Comparison of ENCODE assay signal across 8 mouse cellular contexts in genomic region chr11:95384004-95384318, GRCm38 (mm10). TPM values are rescaled to one million over a fixed set of nuclear protein-coding genes. Genes with fewer than 3 reads are reported as not detected.
A peak's percentile ranks its signal among the peaks of the same experiment; 100 is the strongest.
DNase-seq lines count a peak whose midpoint lies in the region; ATAC-seq and TF ChIP-seq lines count a peak whose summit lies in the region.

No protein-coding gene starts in this region.

- H3K36me3 ChIP-seq in heart, embryonic 10.5 days, result peaks cover 39% of the 10 kb centered on the region
- peaks cover 24 to 29% of the 10 kb centered on the region in 2 experiments for H3K36me3 ChIP-seq in CH12.LX (replicated peaks in 1 of 2; ENCODE audit: control insufficient read depth in 1 of 2, insufficient read depth in 1 of 2, low read length in 1 of 2)
- H3K36me3 ChIP-seq in forebrain, embryonic 16.5 days (ENCODE audit: control insufficient read depth, insufficient read depth), result peaks cover 14% of the 10 kb centered on the region; the same call in 1 of the 2 replicates
- H3K36me3 ChIP-seq in liver, embryonic 15.5 days (replicated peaks), result peaks cover 71% of the 10 kb centered on the region

- H3K27ac ChIP-seq in heart, embryonic 10.5 days, result peak overlapping the region; percentile 99
- H3K27ac ChIP-seq in CH12.LX (ENCODE audit: insufficient read depth, low read depth), result no peak overlapping the region
- 0 out of 2 replicates have a peak overlapping the region, but pooled peaks have one; percentile 25 for H3K27ac ChIP-seq in forebrain, embryonic 16.5 days (ENCODE audit: low read length)
- peak overlapping the region; percentile 94 for H3K27ac ChIP-seq in liver, embryonic 15.5 days (replicated peaks)

- dilution Hi-C loops in CH12.LX (cut with MboI; ENCODE audit: extremely low pct_ligation_motif_present, extremely low pct_unique_long_range_greater_than_20kb, low sequenced_read_pairs), result no loop called here

- no peak for TF ChIP-seq POLR2A in CH12.LX (IDR thresholded peaks at IDR 0.05; ENCODE audit: low read depth, low read length)

- 37% methylated on average over 9 of the region's 9 CpGs for WGBS in heart, embryonic 10.5 days
- 35% methylated on average over 9 of the region's 9 CpGs for WGBS in forebrain, embryonic 16.5 days
- WGBS in liver, embryonic 15.5 days (ENCODE audit: insufficient replicate concordance), result 32% methylated on average over 9 of the region's 9 CpGs

- no peak for DNase-seq in heart, embryonic 10.5 days (ENCODE audit: low spot score)
- no peak for DNase-seq in heart, adult 8-10 months (ENCODE audit: low spot score)
- DNase-seq in CH12.LX (ENCODE audit: extremely low read depth), result no peak
- DNase-seq in cerebellum, postnatal 14 days, result no peak
- no peak for DNase-seq in urinary bladder, adult 18-20 months (ENCODE audit: low spot score in 2 of 2)
- no peak for DNase-seq in embryo, embryonic 10.5 days (ENCODE audit: low spot score)

- H3K79me2 ChIP-seq in CH12.LX (replicated peaks; ENCODE audit: control insufficient read depth, extremely low read depth, insufficient read depth, poor library complexity, severe bottlenecking), result peaks cover 14% of the 10 kb centered on the region

- no peak for TF ChIP-seq RAD21 in CH12.LX (IDR thresholded peaks at IDR 0.05; ENCODE audit: low read depth, low read length)

- TF ChIP-seq CTCF in CH12.LX (conservative IDR thresholded peaks at IDR 0.05 in 1 of 2, IDR thresholded peaks at IDR 0.05 in 1 of 2; ENCODE audit: low read depth in 2 of 2, low read length in 2 of 2), result no peak

- no peak for TF ChIP-seq EP300 in CH12.LX (IDR thresholded peaks at IDR 0.05; ENCODE audit: low read length)

- H3K27me3 ChIP-seq in heart, embryonic 10.5 days (ENCODE audit: insufficient read depth, poor library complexity, severe bottlenecking), result no peaks in the 10 kb centered on the region
- H3K27me3 ChIP-seq in CH12.LX (replicated peaks), result peaks cover 29% of the 10 kb centered on the region
- no peaks in the 10 kb centered on the region for H3K27me3 ChIP-seq in forebrain, embryonic 16.5 days (replicated peaks; ENCODE audit: control insufficient read depth, insufficient read depth, low read length)
- H3K27me3 ChIP-seq in liver, embryonic 15.5 days, result no peaks in the 10 kb centered on the region

- H3K9ac ChIP-seq in CH12.LX (ENCODE audit: insufficient read depth, low read depth), result no peak overlapping the region
- H3K9ac ChIP-seq in forebrain, embryonic 16.5 days (replicated peaks; ENCODE audit: low read depth, low read length), result peak overlapping the region; percentile 39
- H3K9ac ChIP-seq in liver, embryonic 15.5 days, result peak overlapping the region; percentile 86

- no peak; the same call in 1 of the 2 replicates for ATAC-seq in forebrain, embryonic 16.5 days
- no peak for ATAC-seq in liver, embryonic 15.5 days (ENCODE audit: insufficient read depth)

- in situ Hi-C loops in CH12.LX (cut with MboI; ENCODE audit: low pct_ligation_motif_present, low pct_unique_long_range_greater_than_20kb, low sequenced_read_pairs), result loop anchor here (25.0 kb wide), 1 partner anchor 278 kb away; the partner anchor contains the start of gene Phb

- peak overlapping the region; percentile 77 for H3K4me3 ChIP-seq in heart, embryonic 10.5 days
- peak overlapping the region in 2 of 3 experiments; percentile 2 to 8 for H3K4me3 ChIP-seq in CH12.LX (replicated peaks in 1 of 3; ENCODE audit: low read depth in 2 of 3, low read length in 2 of 3, poor library complexity in 1 of 3)
- peak overlapping the region; percentile 29 for H3K4me3 ChIP-seq in forebrain, embryonic 16.5 days (replicated peaks; ENCODE audit: low read length)
- H3K4me3 ChIP-seq in liver, embryonic 15.5 days (replicated peaks), result peak overlapping the region; percentile 89

- peak overlapping the region; percentile 14 for H3K4me2 ChIP-seq in CH12.LX (ENCODE audit: insufficient read depth, low read depth, poor library complexity, severe bottlenecking)
- peak overlapping the region; percentile 36 for H3K4me2 ChIP-seq in forebrain, embryonic 16.5 days (ENCODE audit: low read length)
- peak overlapping the region; percentile 77 for H3K4me2 ChIP-seq in liver, embryonic 15.5 days

- peaks cover 7% of the 10 kb centered on the region for H3K4me1 ChIP-seq in heart, embryonic 10.5 days
- peaks cover 3 to 17% of the 10 kb centered on the region in 2 experiments for H3K4me1 ChIP-seq in CH12.LX (ENCODE audit: control insufficient read depth in 1 of 2, insufficient read depth in 2 of 2)
- peaks cover 15% of the 10 kb centered on the region for H3K4me1 ChIP-seq in forebrain, embryonic 16.5 days (replicated peaks; ENCODE audit: control insufficient read depth, insufficient read depth, low read length)
- H3K4me1 ChIP-seq in liver, embryonic 15.5 days (replicated peaks), result peaks cover 42% of the 10 kb centered on the region

- H3K9me3 ChIP-seq in heart, embryonic 10.5 days, result no peaks in the 10 kb centered on the region
- no peaks in the 10 kb centered on the region for H3K9me3 ChIP-seq in CH12.LX (replicated peaks; ENCODE audit: low read length)
- no peaks in the 10 kb centered on the region for H3K9me3 ChIP-seq in forebrain, embryonic 16.5 days (ENCODE audit: control insufficient read depth, low read length)
- H3K9me3 ChIP-seq in liver, embryonic 15.5 days (replicated peaks), result no peaks in the 10 kb centered on the region

TF ChIP-seq in CH12.LX, 34 proteins besides CTCF, POLR2A, EP300 and RAD21:
- TF ChIP-seq USF1 (IDR thresholded peaks at IDR 0.05; ENCODE audit: low read depth, low read length), result peak; percentile 48; the same call in 1 of the 2 replicates
- TF ChIP-seq MAFK (IDR thresholded peaks at IDR 0.05; ENCODE audit: insufficient replicate concordance, low read length), result no peak

RNA-seq across cellular contexts. Expression of gene Slc35b1, which starts 0.5 kb away (rescaled TPM):
- 103 and 119 TPM in 2 replicates for polyA plus RNA-seq in heart, embryonic 10.5 days (2016; fragmentation: Nextera tagmentation; extraction: Ambion mirVana)
- 10 to 100 TPM; 35.4 to 42.2 (median 36.5) TPM for total RNA-seq in heart, adult 8-10 months (2022)
- 47.0 and 74.9 TPM in 2 replicates for total RNA-seq in CH12.LX (2012; rRNA removed)
- total RNA-seq in CH12.LX (2014; rRNA removed), result 75.1 and 76.4 TPM in 2 replicates
- polyA plus RNA-seq in CH12.LX (2012; ENCODE audit: insufficient read length, low read depth), result 119 and 125 TPM in 2 replicates
- polyA plus RNA-seq in forebrain, embryonic 16.5 days (2015; fragmentation: Nextera tagmentation; extraction: Ambion mirVana), result 152 and 154 TPM in 2 replicates
- polyA plus RNA-seq in liver, embryonic 15.5 days (2015; fragmentation: Nextera tagmentation; extraction: Ambion mirVana), result 39.2 and 40.6 TPM in 2 replicates

RNA-seq across cellular contexts. Expression of gene Spop, which starts 29.9 kb away (rescaled TPM):
- 103 TPM in 2 replicates for polyA plus RNA-seq in heart, embryonic 10.5 days (2016; fragmentation: Nextera tagmentation; extraction: Ambion mirVana)
- total RNA-seq in heart, adult 8-10 months (2022), result 100 to 1,000 TPM; 159 to 184 (median 160) TPM
- total RNA-seq in CH12.LX (2012; rRNA removed) (42.7 and 45.7 TPM in 2 replicates), CH12.LX (2014; rRNA removed) (51.9 and 60.6 TPM in 2 replicates)
- polyA plus RNA-seq in CH12.LX (2012; ENCODE audit: insufficient read length, low read depth), result 91.8 and 103 TPM in 2 replicates
- 252 and 265 TPM in 2 replicates for polyA plus RNA-seq in forebrain, embryonic 16.5 days (2015; fragmentation: Nextera tagmentation; extraction: Ambion mirVana)
- polyA plus RNA-seq in liver, embryonic 15.5 days (2015; fragmentation: Nextera tagmentation; extraction: Ambion mirVana), result 66.6 and 67.5 TPM in 2 replicates

RNA-seq across cellular contexts. Expression of gene Fam117a, which starts 47.1 kb away (rescaled TPM):
- polyA plus RNA-seq in heart, embryonic 10.5 days (2016; fragmentation: Nextera tagmentation; extraction: Ambion mirVana), result 8.2 and 10.7 TPM in 2 replicates
- 1 to 10 TPM; 5.1 to 6.6 (median 6.0) TPM for total RNA-seq in heart, adult 8-10 months (2022)
- total RNA-seq in CH12.LX (2012; rRNA removed) (1.5 and 2.2 TPM in 2 replicates), CH12.LX (2014; rRNA removed) (0.54 and 0.62 TPM in 2 replicates)
- polyA plus RNA-seq in CH12.LX (2012; ENCODE audit: insufficient read length, low read depth), result 0.91 and 0.98 TPM in 2 replicates
- 2.7 and 2.9 TPM in 2 replicates for polyA plus RNA-seq in forebrain, embryonic 16.5 days (2015; fragmentation: Nextera tagmentation; extraction: Ambion mirVana)
- 75.3 and 78.9 TPM in 2 replicates for polyA plus RNA-seq in liver, embryonic 15.5 days (2015; fragmentation: Nextera tagmentation; extraction: Ambion mirVana)

Comparison
In these comparisons a context has a peak if more than half of its experiments do, and no peak if none do; other contexts are left out.
1. H3K4me3 ChIP-seq: peak in every context shown above with its lines; median percentile 89 in liver, embryonic 15.5 days; 77 in heart, embryonic 10.5 days; 29 in forebrain, embryonic 16.5 days; 5 in CH12.LX.
2. H3K4me2 ChIP-seq: peak in every context shown above with its lines; median percentile 77 in liver, embryonic 15.5 days; 36 in forebrain, embryonic 16.5 days; 14 in CH12.LX.